Mouse (Mus musculus) testis, adult 2 months (tissue): ENCODE data around the gene Klhdc4.
A peak's percentile ranks its signal among the peaks of the same experiment; 100 is the strongest.

Experiments
- CTCF ChIP-seq: fragments of 200-500 bp; IDR thresholded peaks from 2 replicates; pipeline ENCODE4 v1.5.1; 2012; ENCODE audit warnings: low read depth, mild to moderate bottlenecking, inconsistent platforms, low read length, moderate library complexity; ENCODE audit not compliant: control insufficient read depth, insufficient read depth, insufficient replicate concordance
- POLR2A ChIP-seq: fragments of 200-500 bp; IDR thresholded peaks from 2 replicates; pipeline ENCODE4 v1.6.1; 2012; ENCODE audit warnings: low read depth, mild to moderate bottlenecking, inconsistent platforms, low read length, moderate library complexity; ENCODE audit not compliant: control insufficient read depth

DNA sequence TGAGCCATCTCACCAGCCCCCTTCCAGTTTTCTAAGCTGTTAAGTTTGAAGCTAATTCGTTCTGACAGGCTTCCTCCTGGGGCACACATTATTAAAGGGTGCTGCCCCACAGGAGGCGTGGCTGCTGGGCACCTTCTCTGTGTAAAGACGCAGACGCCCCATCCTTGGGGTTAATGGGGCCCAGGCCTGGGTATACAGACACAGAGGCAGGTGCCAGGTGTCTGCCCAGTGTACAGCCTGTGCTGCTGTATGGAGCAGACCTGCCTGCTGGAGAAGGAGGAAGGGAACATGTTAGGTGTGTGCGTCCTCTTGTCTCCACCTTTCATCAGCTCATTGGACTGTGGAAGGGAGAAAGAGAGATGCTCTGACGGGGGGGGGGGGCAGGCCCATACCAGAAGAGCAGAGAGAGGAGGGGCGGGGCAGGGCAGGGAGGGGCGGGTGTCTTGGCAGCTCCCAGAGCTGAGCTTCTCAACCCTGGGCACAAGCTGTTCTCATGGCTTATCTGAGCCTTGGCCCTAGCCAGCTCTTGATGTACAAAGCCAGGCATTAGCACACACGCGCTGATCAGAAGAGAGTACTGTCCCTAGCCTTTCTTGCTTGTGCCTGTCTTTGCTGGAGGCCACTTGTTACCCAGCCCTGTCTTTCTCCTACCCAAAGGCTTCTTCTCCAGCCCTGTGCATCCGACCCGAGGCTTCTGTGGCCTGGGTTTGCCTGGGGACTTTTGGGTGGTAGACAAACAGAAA is 32.6 kb upstream of the Klhdc4 start:
- no peak for TF ChIP-seq CTCF
- TF ChIP-seq POLR2A, result 0 out of 2 replicates have a peak, but pooled peaks have one; percentile 28
